Mouse (Mus musculus) embryonic facial prominence, embryonic 14.5 days (tissue): ENCODE data around the gene Slc41a3. TPM values are rescaled to one million over a fixed set of nuclear protein-coding genes. Genes with fewer than 3 reads are reported as not detected.
A peak's percentile ranks its signal among the peaks of the same experiment; 100 is the strongest.

ENCODE experiments used
- ATAC-seq: fragments of 200-750 bp; cut with Nextera tagmentation; 2 replicates; pipeline ENCODE4 v1.8.0; 2017; ENCODE audit warnings: low read depth, moderate number of reproducible peaks, moderate TSS enrichment
- DNase-seq: peaks from one replicate; pipeline ENCODE4 v3.0.0-alpha.2; 2015; ENCODE audit warnings: low spot score
- H3K27ac ChIP-seq: fragments of 300-500 bp; sonication (generic); replicated peaks from 2 replicates; pipeline ENCODE4 v1.5.1; 2014; ENCODE audit warnings: low read depth, mild to moderate bottlenecking, low read length, moderate library complexity
- H3K27me3 ChIP-seq: fragments of 300-500 bp; sonication (generic); replicated peaks from 2 replicates; pipeline ENCODE4 v1.6.1; 2014; ENCODE audit warnings: low read length; ENCODE audit not compliant: control insufficient read depth, insufficient read depth
- H3K36me3 ChIP-seq: fragments of 300-500 bp; sonication (generic); 2 replicates; pipeline ENCODE4 v1.6.1; 2014; ENCODE audit warnings: low read length, mixed read lengths; ENCODE audit not compliant: control insufficient read depth, insufficient read depth
- H3K4me1 ChIP-seq: fragments of 300-500 bp; sonication (generic); 2 replicates; pipeline ENCODE4 v1.6.1; 2014; ENCODE audit warnings: antibody characterized with exemption, low read length; ENCODE audit not compliant: control insufficient read depth, insufficient read depth
- H3K4me2 ChIP-seq: fragments of 300-500 bp; sonication (generic); 2 replicates; pipeline ENCODE4 v1.6.1; 2014; ENCODE audit warnings: low read depth, mild to moderate bottlenecking, low read length, moderate library complexity, mixed read lengths
- H3K4me3 ChIP-seq: fragments of 300-500 bp; sonication (generic); 2 replicates; pipeline ENCODE4 v1.5.1; 2014; ENCODE audit warnings: low read depth, mild to moderate bottlenecking, low read length
- H3K9ac ChIP-seq: fragments of 300-500 bp; sonication (generic); 2 replicates; pipeline ENCODE4 v1.6.1; 2014; ENCODE audit warnings: low read depth, mild to moderate bottlenecking, low read length, moderate library complexity, mixed read lengths
- H3K9me3 ChIP-seq: fragments of 300-500 bp; sonication (generic); 2 replicates; pipeline ENCODE4 v1.6.1; 2016; ENCODE audit warnings: low read length; ENCODE audit not compliant: control insufficient read depth
- WGBS: fragments of 180-500 bp; shearing (Covaris S2); extraction: QIAGEN DNeasy Blood & Tissue Kit; methylation state at CpG from one replicate; pipeline ENCODE4 v1.1.7; 2014; 5-methylcytosine and 5-hydroxymethylcytosine counted together
- polyA plus RNA-seq: library from polyadenylated mRNA; unstranded; fragments of >200 nt; fragmentation: Nextera tagmentation; extraction: Ambion mirVana; gene quantifications from 2 replicates; pipeline ENCODE4 v1.2.1, GENCODE M21; 2014

The Slc41a3 gene
- polyA plus RNA-seq, 1 experiment from 2014 or later: 5.4 TPM

DNA sequence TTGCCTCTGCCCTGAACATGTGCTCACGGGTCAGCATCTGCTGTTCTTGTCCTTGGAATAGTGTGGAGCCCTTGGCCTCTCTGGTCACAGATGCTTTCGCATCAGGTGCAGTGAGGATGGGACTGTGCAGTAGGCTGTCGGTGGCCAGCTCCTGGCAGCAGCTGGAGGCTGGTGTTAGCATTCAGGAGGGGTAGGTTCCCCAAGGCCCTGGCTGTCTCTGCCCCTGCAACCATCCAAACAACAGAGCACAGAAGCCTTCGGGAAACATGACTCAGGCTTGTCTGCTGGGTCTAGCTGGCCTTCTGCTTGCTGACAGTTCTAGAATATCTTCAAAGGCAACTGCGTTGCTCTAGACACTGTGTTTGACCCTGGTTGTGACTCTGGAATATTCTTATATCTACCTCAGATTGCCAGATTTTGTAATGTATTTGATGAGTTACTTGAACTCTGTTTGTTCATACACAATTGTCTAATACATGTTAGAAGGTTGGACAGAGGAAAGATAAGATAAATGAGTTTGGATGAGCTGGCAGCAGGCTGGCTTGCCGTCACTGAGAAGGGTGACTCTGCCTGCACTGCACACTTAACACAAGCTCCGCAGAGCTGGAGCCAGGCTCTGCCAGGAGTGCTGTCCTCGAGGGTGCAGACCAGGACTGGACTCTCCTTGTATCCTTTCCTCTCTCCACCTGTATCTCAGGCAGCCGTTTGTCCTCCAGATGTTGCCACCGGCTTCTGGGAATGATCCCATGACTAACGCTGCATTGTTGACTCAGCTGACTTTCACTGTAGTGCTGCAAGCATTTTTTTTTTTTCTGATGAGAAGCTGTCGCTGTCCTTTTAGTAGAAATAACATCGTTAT, 38.9 kb upstream of the Slc41a3 start:
- no peaks in the 10 kb centered on the region for H3K9me3 ChIP-seq
- ATAC-seq (no peak), DNase-seq (no peak)
- no peak overlapping the region for H3K9ac ChIP-seq
- no peaks in the 10 kb centered on the region for H3K4me1 ChIP-seq
- H3K36me3 ChIP-seq: no peaks in the 10 kb centered on the region
- WGBS: 51% methylated on average over 13 of the region's 13 CpGs
- H3K4me2 ChIP-seq: no peak overlapping the region
- H3K4me3 ChIP-seq: no peak overlapping the region
- H3K27me3 ChIP-seq: no peaks in the 10 kb centered on the region
- H3K27ac ChIP-seq: no peak overlapping the region

DNA sequence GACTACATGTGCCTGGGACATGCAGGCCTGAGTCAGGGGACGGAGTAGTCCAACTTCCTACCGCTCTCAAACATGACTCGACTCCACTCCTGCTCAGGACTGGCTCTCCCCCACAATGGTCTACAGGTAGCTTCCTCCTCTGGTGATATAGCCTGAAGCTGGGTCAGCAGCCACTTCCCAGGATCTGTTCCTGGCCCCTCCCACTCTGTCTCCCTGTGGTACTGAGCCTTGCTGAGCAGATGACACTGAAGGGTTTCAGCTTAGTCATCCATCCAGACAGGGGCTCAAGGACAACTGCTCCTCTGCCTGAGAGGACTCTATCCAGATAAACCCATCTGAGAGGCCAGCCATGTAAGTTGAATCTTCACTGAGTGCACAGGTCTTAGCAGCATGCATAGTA, 37.0 kb upstream of the Slc41a3 start:
- Histone ChIP-seq H3K4me3 (no peak overlapping the region), H3K4me2 (no peak overlapping the region), H3K27me3 (no peaks in the 10 kb centered on the region), H3K27ac (no peak overlapping the region), H3K9me3 (no peaks in the 10 kb centered on the region), H3K36me3 (no peaks in the 10 kb centered on the region), H3K4me1 (no peaks in the 10 kb centered on the region), H3K9ac (no peak overlapping the region)
- 92% methylated on average over 3 of the region's 3 CpGs for WGBS
- DNase-seq (no peak), ATAC-seq (no peak)

GRCm38 (mm10) chr6:90567928-90568327, 36.6 kb upstream of the Slc41a3 start:
- WGBS: 77% methylated on average over 3 of the region's 3 CpGs
- DNase-seq: no peak
- Histone ChIP-seq H3K9me3 (no peaks in the 10 kb centered on the region), H3K27ac (no peak overlapping the region), H3K27me3 (no peaks in the 10 kb centered on the region), H3K9ac (no peak overlapping the region), H3K4me2 (no peak overlapping the region), H3K4me3 (no peak overlapping the region), H3K36me3 (no peaks in the 10 kb centered on the region), H3K4me1 (no peaks in the 10 kb centered on the region)
- no peak for ATAC-seq

DNA sequence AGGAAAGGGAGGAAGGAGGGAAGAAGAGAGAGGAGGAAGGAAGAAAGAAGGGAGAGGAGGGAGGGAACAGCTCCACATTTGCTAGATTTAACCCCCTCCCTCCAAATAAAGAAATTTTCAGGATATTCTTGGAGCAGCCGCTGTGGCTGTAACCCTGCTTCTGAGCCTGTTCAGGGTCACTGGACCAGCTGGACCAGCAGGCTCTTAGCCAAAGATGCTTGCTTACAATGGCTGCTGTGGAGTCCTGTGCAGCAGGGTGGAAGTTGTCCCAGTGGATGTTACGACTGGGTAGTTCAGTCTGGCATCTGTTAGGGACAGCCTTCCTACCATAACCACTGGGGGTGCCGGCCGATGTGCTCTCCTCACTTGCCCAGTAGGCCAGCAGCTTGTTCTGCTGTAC, 35.8 kb upstream of the Slc41a3 start:
- Histone ChIP-seq H3K4me1 (no peaks in the 10 kb centered on the region), H3K36me3 (no peaks in the 10 kb centered on the region), H3K27ac (no peak overlapping the region), H3K27me3 (no peaks in the 10 kb centered on the region), H3K4me2 (no peak overlapping the region), H3K4me3 (no peak overlapping the region), H3K9me3 (no peaks in the 10 kb centered on the region), H3K9ac (no peak overlapping the region)
- ATAC-seq (no peak), DNase-seq (no peak)
- 81% methylated on average over 4 of the region's 4 CpGs for WGBS

DNA sequence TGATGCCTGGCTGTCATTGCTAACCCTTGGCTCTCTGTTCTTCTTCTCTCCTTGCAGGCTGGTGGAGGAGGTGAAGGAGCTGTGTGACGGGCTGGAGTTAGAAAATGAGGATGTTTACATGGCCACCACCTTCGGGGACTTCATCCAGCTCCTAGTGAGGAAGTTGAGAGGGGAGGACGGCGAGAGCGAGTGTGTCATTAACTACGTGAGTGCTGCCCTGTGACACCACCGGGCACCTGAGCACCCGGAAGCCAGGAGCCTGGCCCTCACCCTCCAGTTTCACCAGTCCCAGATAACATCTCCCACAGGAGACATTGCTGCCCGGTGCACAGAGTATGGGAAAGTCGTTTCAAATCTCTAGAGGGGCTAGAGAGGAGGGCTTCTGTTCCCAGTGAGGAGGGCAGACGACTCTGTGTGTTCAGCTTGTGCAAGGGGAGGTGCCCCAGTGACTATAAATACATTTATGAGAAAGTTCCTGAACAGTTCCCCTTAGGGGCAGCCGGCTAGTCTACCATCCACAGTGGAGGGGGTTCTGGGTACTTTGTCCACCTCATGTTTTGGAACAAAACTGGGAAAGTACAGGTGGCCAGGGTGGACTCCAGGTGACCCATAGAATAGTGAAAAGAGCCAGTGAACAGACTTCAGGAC, 34.7 kb upstream of the Slc41a3 start:
- ATAC-seq (no peak), DNase-seq (no peak)
- Histone ChIP-seq H3K36me3 (no peaks in the 10 kb centered on the region), H3K27ac (no peak overlapping the region), H3K9me3 (no peaks in the 10 kb centered on the region), H3K4me1 (no peaks in the 10 kb centered on the region), H3K4me2 (no peak overlapping the region), H3K9ac (no peak overlapping the region), H3K4me3 (no peak overlapping the region), H3K27me3 (no peaks in the 10 kb centered on the region)
- 66% methylated on average over 12 of the region's 12 CpGs for WGBS

DNA sequence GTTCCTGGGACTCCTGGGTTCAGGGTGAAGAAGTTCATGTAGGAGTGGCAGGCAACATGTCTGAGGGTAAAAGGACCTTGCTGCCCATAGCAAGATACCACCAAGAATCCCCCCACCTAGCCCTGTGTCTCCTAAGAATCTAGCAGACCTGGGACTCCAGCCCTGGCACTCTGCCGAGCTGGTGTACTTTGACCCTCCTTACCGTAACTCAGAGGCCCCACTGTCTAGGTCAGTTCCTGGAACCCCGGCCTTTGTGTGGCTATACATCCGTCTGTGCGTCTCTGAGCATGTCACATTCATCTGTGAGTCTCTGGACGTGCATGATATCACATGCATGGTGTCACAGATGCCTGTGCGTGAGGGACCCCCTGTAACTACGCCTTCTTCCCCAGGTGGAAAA, 34.1 kb upstream of the Slc41a3 start:
- Histone ChIP-seq H3K36me3 (no peaks in the 10 kb centered on the region), H3K4me1 (no peaks in the 10 kb centered on the region), H3K4me2 (no peak overlapping the region), H3K27ac (no peak overlapping the region), H3K9me3 (no peaks in the 10 kb centered on the region), H3K4me3 (no peak overlapping the region), H3K27me3 (no peaks in the 10 kb centered on the region), H3K9ac (no peak overlapping the region)
- DNase-seq (no peak), ATAC-seq (no peak)
- 73% methylated on average over 8 of the region's 8 CpGs for WGBS

DNA sequence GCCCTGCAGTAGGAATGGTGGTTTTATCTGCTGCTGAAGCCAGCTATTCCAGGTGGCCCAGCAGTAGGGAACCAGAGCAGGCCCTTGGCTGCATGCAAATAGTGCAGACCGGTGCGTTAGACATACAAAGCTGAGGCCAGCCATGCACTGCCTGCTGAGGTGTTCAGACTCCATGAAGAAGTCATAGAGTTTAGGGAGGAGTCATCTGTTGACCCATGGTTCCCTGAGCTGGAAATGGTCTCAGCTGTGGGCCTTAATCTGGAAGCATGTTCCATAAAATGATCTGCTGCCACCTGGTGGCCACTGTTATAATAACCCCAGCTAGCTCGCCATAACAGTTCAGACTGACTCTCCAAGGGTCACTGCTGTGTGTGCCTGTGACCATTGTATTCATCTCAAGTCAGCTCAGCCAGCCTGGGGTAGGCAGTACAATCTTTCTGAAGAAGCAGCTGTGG, 29.2 kb upstream of the Slc41a3 start:
- H3K9ac ChIP-seq: no peak overlapping the region
- H3K4me1 ChIP-seq: no peaks in the 10 kb centered on the region
- H3K27me3 ChIP-seq: no peaks in the 10 kb centered on the region
- H3K9me3 ChIP-seq: no peaks in the 10 kb centered on the region
- no peaks in the 10 kb centered on the region for H3K36me3 ChIP-seq
- DNase-seq: peak; percentile 81
- no peak overlapping the region for H3K27ac ChIP-seq
- no peak overlapping the region for H3K4me3 ChIP-seq
- ATAC-seq: peak; percentile 73; the same call in 1 of the 2 replicates
- WGBS: 37% methylated on average over 3 of the region's 3 CpGs
- H3K4me2 ChIP-seq: no peak overlapping the region

DNA sequence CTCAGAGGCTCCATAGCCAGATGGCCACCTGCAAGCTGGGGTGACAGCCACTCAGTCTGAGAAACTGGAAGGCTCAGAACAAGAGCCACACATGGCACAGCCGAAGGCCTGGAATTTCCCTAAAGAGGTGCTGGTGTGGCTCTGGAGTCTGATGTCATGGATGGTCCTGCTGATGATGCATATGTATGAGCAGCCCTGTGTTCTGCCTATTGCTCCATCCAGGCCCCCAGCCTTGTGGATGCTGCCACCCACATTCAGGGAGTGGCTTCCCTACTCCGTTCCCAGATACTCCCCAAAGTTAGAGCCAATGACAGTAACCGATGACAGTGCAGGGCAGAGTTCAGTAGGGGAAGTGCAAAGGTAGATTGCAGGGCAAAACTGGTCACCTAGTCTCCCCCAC, 26.4 kb upstream of the Slc41a3 start:
- DNase-seq (no peak), ATAC-seq (no peak)
- no peaks in the 10 kb centered on the region for H3K9me3 ChIP-seq

More for the DNA sequence above, 26.4 kb upstream of the Slc41a3 start:
- Histone ChIP-seq H3K4me1 (no peaks in the 10 kb centered on the region), H3K27ac (no peak overlapping the region), H3K4me2 (no peak overlapping the region), H3K9ac (no peak overlapping the region), H3K27me3 (no peaks in the 10 kb centered on the region), H3K36me3 (no peaks in the 10 kb centered on the region), H3K4me3 (no peak overlapping the region)
- WGBS: 60% methylated on average over 3 of the region's 3 CpGs
